Mouse (Mus musculus) stomach, embryonic 16.5 days (tissue): ENCODE measurements around the gene Thap3. TPM values are rescaled to one million over a fixed set of nuclear protein-coding genes. Genes with fewer than 3 reads are reported as not detected.
A peak's percentile ranks its signal among the peaks of the same experiment; 100 is the strongest.
"Not testable (repeated sequence)": the region's sequence is repeated elsewhere in the genome, so short reads cannot be mapped to it uniquely, and the experiment has no call there.

Experiments
- ATAC-seq: fragments of 200-750 bp; cut with Nextera tagmentation; 2 replicates; pipeline ENCODE4 v1.8.0; 2017; ENCODE audit warnings: moderate number of reproducible peaks, moderate TSS enrichment; ENCODE audit not compliant: insufficient read depth, low FRiP score
- H3K27ac ChIP-seq: fragments of 300-500 bp; sonication (generic); 2 replicates; pipeline ENCODE4 v1.5.1; 2014; ENCODE audit warnings: low read length
- H3K27me3 ChIP-seq: fragments of 300-500 bp; sonication (generic); 2 replicates; pipeline ENCODE4 v1.6.1; 2014; ENCODE audit warnings: low read length, control low read depth, mixed read lengths; ENCODE audit not compliant: control insufficient read depth, insufficient read depth
- H3K36me3 ChIP-seq: fragments of 300-500 bp; sonication (generic); 2 replicates; pipeline ENCODE4 v1.6.1; 2014; ENCODE audit warnings: low read length; ENCODE audit not compliant: control insufficient read depth, insufficient read depth
- H3K4me1 ChIP-seq: fragments of 300-500 bp; sonication (generic); 2 replicates; pipeline ENCODE4 v1.6.1; 2014; ENCODE audit warnings: low read length, control low read depth, mixed read lengths; ENCODE audit not compliant: control insufficient read depth, insufficient read depth
- H3K4me2 ChIP-seq: fragments of 300-500 bp; sonication (generic); 2 replicates; pipeline ENCODE4 v1.6.1; 2014; ENCODE audit warnings: low read depth, low read length, mixed read lengths
- H3K4me3 ChIP-seq: fragments of 300-500 bp; sonication (generic); replicated peaks from 2 replicates; pipeline ENCODE4 v1.5.1; 2014; ENCODE audit warnings: mild to moderate bottlenecking, low read length
- H3K9ac ChIP-seq: fragments of 300-500 bp; sonication (generic); 2 replicates; pipeline ENCODE4 v1.6.1; 2014; ENCODE audit warnings: low read length
- H3K9me3 ChIP-seq: fragments of 300-500 bp; sonication (generic); replicated peaks from 2 replicates; pipeline ENCODE4 v1.6.1; 2016; ENCODE audit warnings: low read length, control low read depth; ENCODE audit not compliant: control insufficient read depth
- WGBS: fragments of 180-500 bp; shearing (Covaris S2); extraction: QIAGEN DNeasy Blood & Tissue Kit; methylation state at CpG from one replicate; pipeline ENCODE4 v1.1.7; 2014; 5-methylcytosine and 5-hydroxymethylcytosine counted together
- polyA plus RNA-seq: library from polyadenylated mRNA; unstranded; fragments of >200 nt; fragmentation: Nextera tagmentation; extraction: Ambion mirVana; gene quantifications from 2 replicates; pipeline ENCODE4 v1.2.1, GENCODE M21; 2015

The Thap3 gene
- polyA plus RNA-seq: 31.8 and 35.7 TPM in 2 replicates

- H3K4me2 ChIP-seq: peak within 1 kb of the TSS; percentile 67
- H3K4me3 ChIP-seq: peak within 1 kb of the TSS; percentile 84
- WGBS: under 1% methylated on average over 54 of the region's 54 CpGs
- peak; percentile 82 for ATAC-seq
- H3K4me1 ChIP-seq: peaks cover 26% of the 10 kb centered on the region
- peak within 1 kb of the TSS; percentile 94 for H3K9ac ChIP-seq
- H3K27me3 ChIP-seq: no peaks in the 10 kb centered on the region
- H3K27ac ChIP-seq: peak within 1 kb of the TSS; percentile 86
- peaks cover 15% of the 10 kb centered on the region; the same call in 1 of the 2 replicates for H3K36me3 ChIP-seq
- no peaks in the 10 kb centered on the region for H3K9me3 ChIP-seq
These were observed at the start of gene Thap3 for GRCm38 (mm10) chr4:151988342-151989109. Thap3 (minus strand) TSS chr4:151988997.

GRCm38 (mm10) chr4:152038225-152038984, 49.6 kb upstream of the Thap3 start, which contains the start of gene Tas1r1:
Tas1r1 (minus strand) TSS chr4:152038568.
- Histone ChIP-seq H3K9ac (peak within 1 kb of the TSS; percentile 93), H3K9me3 (no peaks in the 10 kb centered on the region), H3K27me3 (no peaks in the 10 kb centered on the region), H3K4me2 (peak within 1 kb of the TSS; percentile 97), H3K4me1 (peaks cover 7% of the 10 kb centered on the region), H3K36me3 (peaks cover 16% of the 10 kb centered on the region), H3K4me3 (peak within 1 kb of the TSS; percentile 98), H3K27ac (no peak within 1 kb of the TSS)
- no peak for ATAC-seq
- 32% methylated on average over 10 of the region's 10 CpGs for WGBS

GRCm38 (mm10) chr4:152036464-152036863, 47.7 kb upstream of the Thap3 start:
- not testable (repeated sequence) for H3K36me3 ChIP-seq, H3K9me3 ChIP-seq, H3K27me3 ChIP-seq, H3K4me2 ChIP-seq, ATAC-seq, H3K4me3 ChIP-seq, H3K4me1 ChIP-seq, H3K27ac ChIP-seq, H3K9ac ChIP-seq
- 94% methylated on average over 6 of the region's 6 CpGs for WGBS

GRCm38 (mm10) chr4:152032922-152033321, 44.1 kb upstream of the Thap3 start:
- Histone ChIP-seq H3K9ac (no peak overlapping the region), H3K27ac (no peak overlapping the region), H3K36me3 (no peaks in the 10 kb centered on the region), H3K4me2 (no peak overlapping the region), H3K4me3 (no peak overlapping the region), H3K9me3 (no peaks in the 10 kb centered on the region), H3K27me3 (no peaks in the 10 kb centered on the region), H3K4me1 (no peaks in the 10 kb centered on the region; the same call in 1 of the 2 replicates)
- no peak for ATAC-seq
- WGBS: 88% methylated on average over 13 of the region's 13 CpGs

- Histone ChIP-seq H3K4me2 (no peak overlapping the region), H3K4me1 (peaks cover 19% of the 10 kb centered on the region), H3K36me3 (no peaks in the 10 kb centered on the region), H3K4me3 (no peak overlapping the region), H3K27me3 (no peaks in the 10 kb centered on the region), H3K9ac (no peak overlapping the region), H3K9me3 (no peaks in the 10 kb centered on the region), H3K27ac (no peak overlapping the region)
- 78% methylated on average over 4 of the region's 4 CpGs for WGBS
- no peak for ATAC-seq
These were observed 41.2 kb upstream of the Thap3 start for GRCm38 (mm10) chr4:152029997-152030396.

GRCm38 (mm10) chr4:152029087-152029486, 40.3 kb upstream of the Thap3 start:
- H3K4me1 ChIP-seq: peaks cover 19% of the 10 kb centered on the region
- ATAC-seq: no peak
- H3K27me3 ChIP-seq: no peaks in the 10 kb centered on the region
- 42% methylated on average over 5 of the region's 5 CpGs for WGBS
- H3K4me3 ChIP-seq: no peak overlapping the region
- H3K36me3 ChIP-seq: no peaks in the 10 kb centered on the region
- no peak overlapping the region for H3K4me2 ChIP-seq
- H3K27ac ChIP-seq: no peak overlapping the region
- H3K9me3 ChIP-seq: no peaks in the 10 kb centered on the region
- no peak overlapping the region for H3K9ac ChIP-seq

- Histone ChIP-seq H3K4me3 (peak overlapping the region; percentile 76), H3K9ac (peak overlapping the region; percentile 65; the same call in 1 of the 2 replicates)
These were observed 39.7 kb upstream of the Thap3 start for GRCm38 (mm10) chr4:152028456-152028855.

GRCm38 (mm10) chr4:152027524-152027923, 38.7 kb upstream of the Thap3 start, which contains the start of gene Zbtb48:
Zbtb48 (minus strand) TSS chr4:152027671.
- ATAC-seq: peak; percentile 97
- H3K9me3 ChIP-seq: no peaks in the 10 kb centered on the region
- under 1% methylated on average over 35 of the region's 35 CpGs for WGBS
- peak within 1 kb of the TSS; percentile 85 for H3K4me2 ChIP-seq
- H3K36me3 ChIP-seq: no peaks in the 10 kb centered on the region
- peak within 1 kb of the TSS; percentile 80 for H3K9ac ChIP-seq
- H3K27me3 ChIP-seq: no peaks in the 10 kb centered on the region
- peak within 1 kb of the TSS; percentile 76 for H3K4me3 ChIP-seq
- peaks cover 22% of the 10 kb centered on the region for H3K4me1 ChIP-seq
- H3K27ac ChIP-seq: peak within 1 kb of the TSS; percentile 51; the same call in 1 of the 2 replicates

More at GRCm38 (mm10) chr4:152028456-152028855, 39.7 kb upstream of the Thap3 start:
- WGBS: 63% methylated on average over 15 of the region's 15 CpGs
- ATAC-seq: no peak
- no peak overlapping the region for H3K27ac ChIP-seq
- no peaks in the 10 kb centered on the region for H3K27me3 ChIP-seq
- H3K9me3 ChIP-seq: no peaks in the 10 kb centered on the region
- H3K36me3 ChIP-seq: no peaks in the 10 kb centered on the region
- peaks cover 21% of the 10 kb centered on the region for H3K4me1 ChIP-seq
- peak overlapping the region; percentile 85; the same call in 1 of the 2 replicates for H3K4me2 ChIP-seq
